Mouse (Mus musculus) small intestine, adult 2 months (tissue): ENCODE data around the gene Asb16.

ENCODE experiments used
- CTCF ChIP-seq: fragments of 200-500 bp; IDR thresholded peaks from 2 replicates; pipeline ENCODE4 v1.5.1; 2012; ENCODE audit warnings: low read depth, mild to moderate bottlenecking, control low read depth, inconsistent platforms, low read length, moderate library complexity, mixed read lengths; ENCODE audit not compliant: insufficient replicate concordance, insufficient read length; ENCODE audit errors: extremely low read depth
- POLR2A ChIP-seq: fragments of 200-500 bp; IDR thresholded peaks from 2 replicates; pipeline ENCODE4 v1.6.1; 2012; ENCODE audit warnings: low read depth, mild to moderate bottlenecking, control low read depth, inconsistent platforms, low read length, moderate library complexity

GRCm38 (mm10) chr11:102299839-102300238 lies 31.3 kb downstream of the Asb16 start:
- no peak for TF ChIP-seq POLR2A
- no peak; the same call in 1 of the 2 replicates for TF ChIP-seq CTCF
